Mouse (Mus musculus) CH12.LX (cell line): ENCODE results near the gene Car10. TPM values are rescaled to one million over a fixed set of nuclear protein-coding genes. Genes with fewer than 3 reads are reported as not detected.

Experiments used
- DNase-seq: peaks from one replicate; pipeline ENCODE4 v3.0.0-alpha.2; 2013; ENCODE audit errors: extremely low read depth
- H3K27ac ChIP-seq: 2 replicates; pipeline ENCODE4 v1.5.1; 2012; ENCODE audit warnings: low read depth, mild to moderate bottlenecking, control low read depth, moderate library complexity; ENCODE audit not compliant: insufficient read depth
- H3K27me3 ChIP-seq: replicated peaks from 2 replicates; pipeline ENCODE3; 2012; ENCODE audit warnings: inconsistent platforms
- H3K36me3 ChIP-seq, 2 experiments: replicated peaks in 1 of 2; 2 replicates each; pipeline versions ENCODE3 to v1.6.1; 2012; ENCODE audit warnings: inconsistent platforms in 1 of 2, low read length in 1 of 2, mild to moderate bottlenecking in 1 of 2, mixed read lengths in 1 of 2, moderate library complexity in 1 of 2; ENCODE audit not compliant: control insufficient read depth in 1 of 2, insufficient read depth in 1 of 2
- H3K4me1 ChIP-seq, 2 experiments: 2 replicates each; pipeline ENCODE4 v1.6.1; 2012; ENCODE audit warnings: inconsistent platforms in 1 of 2, moderate library complexity in 1 of 2; ENCODE audit not compliant: insufficient read depth in 2 of 2, control insufficient read depth in 1 of 2
- H3K4me2 ChIP-seq: 2 replicates; pipeline ENCODE4 v1.6.1; 2012; ENCODE audit warnings: low read depth, mild to moderate bottlenecking, control low read depth; ENCODE audit not compliant: poor library complexity, insufficient read depth, severe bottlenecking
- H3K4me3 ChIP-seq, 3 experiments: fragments of 150-350 bp in 1 of 3; sonication (generic) in 1 of 3; replicated peaks in 1 of 3; 2 replicates each; pipeline versions ENCODE3 to v1.5.1; 2011 to 2012; ENCODE audit warnings: low read depth in 2 of 3, low read length in 2 of 3, mild to moderate bottlenecking in 2 of 3, moderate library complexity in 2 of 3, control low read depth in 1 of 3, improper control_type of control experiment in 1 of 3, inconsistent platforms in 1 of 3, mixed read lengths in 1 of 3; ENCODE audit not compliant: poor library complexity in 1 of 3
- H3K79me2 ChIP-seq: replicated peaks from 2 replicates; pipeline ENCODE4 v1.6.1; 2012; ENCODE audit warnings: mild to moderate bottlenecking, moderate library complexity; ENCODE audit not compliant: control insufficient read depth, poor library complexity, insufficient read depth, severe bottlenecking; ENCODE audit errors: extremely low read depth
- H3K9ac ChIP-seq: 2 replicates; pipeline ENCODE4 v1.6.1; 2012; ENCODE audit warnings: low read depth, mild to moderate bottlenecking, control low read depth, moderate library complexity; ENCODE audit not compliant: insufficient read depth
- H3K9me3 ChIP-seq: replicated peaks from 2 replicates; pipeline ENCODE3; 2012; ENCODE audit warnings: low read length, inconsistent platforms, mixed read lengths
- CHD1 ChIP-seq: IDR thresholded peaks from 2 replicates; pipeline ENCODE4 v1.6.1; 2012; ENCODE audit warnings: low read depth, low read length, improper control_type of control experiment, inconsistent platforms
- CHD2 ChIP-seq: IDR thresholded peaks from 2 replicates; pipeline ENCODE4 v1.6.1; 2011; ENCODE audit warnings: low read length, improper control_type of control experiment
- E2F4 ChIP-seq: IDR thresholded peaks from 2 replicates; pipeline ENCODE4 v1.6.1; 2011; ENCODE audit warnings: low read depth, low read length, improper control_type of control experiment; ENCODE audit not compliant: insufficient replicate concordance
- GABPA ChIP-seq: IDR thresholded peaks from 2 replicates; pipeline ENCODE4 v1.6.1; 2012; ENCODE audit warnings: low read depth, low read length, improper control_type of control experiment, inconsistent platforms; ENCODE audit not compliant: insufficient replicate concordance
- JUN ChIP-seq: IDR thresholded peaks from 2 replicates; pipeline ENCODE4 v1.6.1; 2011; ENCODE audit warnings: low read depth, mild to moderate bottlenecking, low read length, improper control_type of control experiment, moderate library complexity; ENCODE audit not compliant: insufficient read depth
- KAT2A ChIP-seq: IDR thresholded peaks from 2 replicates; pipeline ENCODE4 v1.6.1; 2012; ENCODE audit warnings: low read length, improper control_type of control experiment, inconsistent platforms; ENCODE audit not compliant: insufficient replicate concordance
- MAFK ChIP-seq: IDR thresholded peaks from 2 replicates; pipeline ENCODE4 v1.6.1; 2011; ENCODE audit warnings: low read length, improper control_type of control experiment; ENCODE audit not compliant: insufficient replicate concordance
- MAZ ChIP-seq: IDR thresholded peaks from 2 replicates; pipeline ENCODE4 v1.6.1; 2012; ENCODE audit warnings: low read depth, mild to moderate bottlenecking, inconsistent platforms, low read length, improper control_type of control experiment, moderate library complexity
- MEF2A ChIP-seq: IDR thresholded peaks from 2 replicates; pipeline ENCODE4 v1.6.1; 2014; ENCODE audit warnings: low read depth, mild to moderate bottlenecking, inconsistent platforms, low read length, improper control_type of control experiment, borderline replicate concordance
- NELFE ChIP-seq: IDR thresholded peaks from 2 replicates; pipeline ENCODE4 v1.6.1; 2011; ENCODE audit warnings: low read depth, low read length, improper control_type of control experiment
- POLR2A ChIP-seq: IDR thresholded peaks from 2 replicates; pipeline ENCODE4 v1.6.1; 2011; ENCODE audit warnings: low read depth, mild to moderate bottlenecking, improper control_type of control experiment, low read length
- POLR2AphosphoS2 ChIP-seq: IDR thresholded peaks from 2 replicates; pipeline ENCODE4 v1.6.1; 2011; ENCODE audit warnings: low read depth, low read length, improper control_type of control experiment
- RCOR1 ChIP-seq: conservative IDR thresholded peaks from 2 replicates; pipeline ENCODE4 v1.6.1; 2012; ENCODE audit warnings: low read depth, mild to moderate bottlenecking, inconsistent platforms, low read length, improper control_type of control experiment
- SMC3 ChIP-seq: IDR thresholded peaks from 2 replicates; pipeline ENCODE4 v1.6.1; 2011; ENCODE audit warnings: low read depth, low read length, improper control_type of control experiment
- USF1 ChIP-seq: IDR thresholded peaks from 2 replicates; pipeline ENCODE4 v1.6.1; 2014; ENCODE audit warnings: low read depth, mild to moderate bottlenecking, inconsistent platforms, low read length, improper control_type of control experiment
- USF2 ChIP-seq: conservative IDR thresholded peaks from 2 replicates; pipeline ENCODE4 v1.6.1; 2011; ENCODE audit warnings: low read depth, low read length, improper control_type of control experiment
- ZC3H11A ChIP-seq: IDR thresholded peaks from 2 replicates; pipeline ENCODE4 v1.6.1; 2012; ENCODE audit warnings: low read depth, mild to moderate bottlenecking, inconsistent platforms, low read length, improper control_type of control experiment
- ZMIZ1 ChIP-seq: IDR thresholded peaks from 2 replicates; pipeline ENCODE4 v1.6.1; 2012; ENCODE audit warnings: low read depth, mild to moderate bottlenecking, inconsistent platforms, low read length, improper control_type of control experiment
- dilution Hi-C: fragments of 300-500 bp; cut with MboI; formaldehyde crosslinking; loops from 2 replicates; pipeline ENCODE4 v1.14.3; 2020; ENCODE audit warnings: low sequenced_read_pairs; ENCODE audit not compliant: extremely low pct_unique_long_range_greater_than_20kb, extremely low pct_ligation_motif_present
- in situ Hi-C: fragments of 300-500 bp; cut with MboI; formaldehyde crosslinking; loops from 3 replicates; pipeline ENCODE4 v1.14.3; 2019; ENCODE audit warnings: low sequenced_read_pairs, low pct_ligation_motif_present, low pct_unique_long_range_greater_than_20kb, mixed read lengths
- polyA plus RNA-seq: library from polyadenylated mRNA; unstranded; fragments of >175 nt; gene quantifications from 2 replicates; pipeline ENCODE4 v1.2.1, GENCODE M21; 2012; ENCODE audit warnings: low read depth; ENCODE audit not compliant: insufficient read length
- total RNA-seq, 2 experiments: library from RNA; depleted of rRNA; stranded (reverse); fragments of 300-350 nt in 1 of 2; fragments of >200 nt in 1 of 2; gene quantifications; 2 replicates each; pipeline ENCODE4 v1.2.3; 2012 to 2014

The Car10 gene
- total and polyA plus RNA-seq, 3 experiments, result not detected

GRCm38 (mm10) chr11:93172430-93172829, 74.6 kb downstream of the Car10 start:
- Histone ChIP-seq H3K36me3 (no peaks in the 10 kb centered on the region), H3K9me3 (peaks cover 30% of the 10 kb centered on the region), H3K79me2 (no peaks in the 10 kb centered on the region), H3K27ac (no peak overlapping the region), H3K9ac (no peak overlapping the region), H3K4me2 (no peak overlapping the region), H3K27me3 (no peaks in the 10 kb centered on the region), H3K4me1 (no peaks in the 10 kb centered on the region), H3K4me3 (no peak overlapping the region)
- no peak for DNase-seq
- TF ChIP-seq KAT2A, result no peak
- no peak for TF ChIP-seq CHD2
- TF ChIP-seq SMC3, result no peak
- no peak for TF ChIP-seq E2F4
- no peak for TF ChIP-seq ZC3H11A
- TF ChIP-seq USF2, result no peak
- no peak for TF ChIP-seq POLR2AphosphoS2
- TF ChIP-seq USF1, result no peak
- TF ChIP-seq MAFK, result no peak
- in situ Hi-C loops, result no loop called here
- dilution Hi-C loops, result no loop called here

GRCm38 (mm10) chr11:93173533-93174308, 75.9 kb downstream of the Car10 start:
- H3K27ac ChIP-seq, result no peak overlapping the region
- H3K27me3 ChIP-seq, result no peaks in the 10 kb centered on the region
- no peak for DNase-seq
- dilution Hi-C loops, result no loop called here
- TF ChIP-seq POLR2A (no peak), JUN (no peak), MAZ (no peak), CHD2 (no peak), ZMIZ1 (no peak), E2F4 (no peak), RCOR1 (no peak), MEF2A (no peak), GABPA (no peak), NELFE (no peak), CHD1 (no peak)
- TF ChIP-seq, all 38 proteins: peak for 0
- H3K9me3 ChIP-seq, result peaks cover 35% of the 10 kb centered on the region
- no peaks in the 10 kb centered on the region for H3K4me1 ChIP-seq
- H3K79me2 ChIP-seq, result no peaks in the 10 kb centered on the region
- H3K4me3 ChIP-seq, result no peak overlapping the region
- H3K4me2 ChIP-seq, result no peak overlapping the region
- no peaks in the 10 kb centered on the region for H3K36me3 ChIP-seq
- H3K9ac ChIP-seq, result no peak overlapping the region
- in situ Hi-C loops, result no loop called here
